8 mouse cellular contexts compared by ENCODE assay signal in the genomic region with DNA sequence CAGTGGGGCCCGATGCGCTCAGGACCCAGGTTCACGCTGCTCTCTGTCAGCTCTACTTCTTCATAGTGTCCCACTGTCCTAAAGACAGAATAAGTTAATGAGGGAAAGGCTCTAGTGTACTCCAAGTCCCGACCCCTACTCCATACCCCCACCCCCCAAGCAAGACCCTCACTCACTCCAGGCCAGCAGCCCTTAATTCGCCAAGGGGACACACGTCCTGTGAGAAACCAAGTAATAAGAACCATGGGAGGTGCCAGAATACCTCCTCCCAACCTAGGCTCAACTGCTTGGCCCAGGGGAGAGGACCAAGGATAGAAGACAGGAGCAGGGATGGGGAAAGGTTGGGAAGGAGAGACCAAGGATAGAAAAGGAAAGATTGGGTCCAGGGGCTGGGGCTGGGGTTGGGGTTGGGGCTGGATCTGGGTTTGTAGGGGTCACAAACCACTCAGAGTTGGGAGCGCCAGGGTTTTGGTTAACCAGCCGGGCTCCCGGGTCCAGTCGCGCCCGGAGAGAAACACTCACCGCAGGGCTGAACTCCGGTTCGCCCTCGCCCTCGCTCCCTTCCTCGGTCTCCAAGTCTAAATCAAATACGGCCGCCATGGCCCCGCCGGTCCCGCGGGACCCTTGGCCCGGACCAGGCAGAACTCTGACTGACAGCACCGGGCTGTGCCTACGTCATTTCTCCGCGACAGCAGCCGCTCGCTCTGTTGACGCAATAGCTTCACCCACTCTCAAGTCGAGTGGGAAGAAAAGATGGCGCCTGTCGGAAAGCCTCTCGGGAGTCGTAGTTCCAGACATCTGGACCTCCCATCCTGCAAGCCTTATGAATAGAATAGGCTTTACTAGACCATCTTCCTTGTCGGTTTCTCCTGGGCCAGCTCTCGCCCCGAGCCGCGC. TPM values are rescaled to one million over a fixed set of nuclear protein-coding genes. Genes with fewer than 3 reads are reported as not detected.
DNase-seq lines count a peak whose midpoint lies in the region; ATAC-seq and TF ChIP-seq lines count a peak whose summit lies in the region.

Gene Rps6kb2 (minus strand): TSS at position 709 of the 897 bp plus-strand sequence.

- peak within 1 kb of the TSS; percentile 84 for H3K27ac ChIP-seq in forebrain, postnatal 0 days (ENCODE audit: low read depth, low read length)
- peak within 1 kb of the TSS; percentile 55 for H3K27ac ChIP-seq in lung, embryonic 15.5 days

- peaks cover 42% of the 10 kb centered on the region for H3K36me3 ChIP-seq in G1E (replicated peaks)
- peaks cover 33% of the 10 kb centered on the region for H3K36me3 ChIP-seq in forebrain, postnatal 0 days (ENCODE audit: insufficient read depth)
- peaks cover 37% of the 10 kb centered on the region for H3K36me3 ChIP-seq in lung, embryonic 15.5 days

- peaks cover 44% of the 10 kb centered on the region for H3K4me1 ChIP-seq in G1E (ENCODE audit: insufficient read depth, low read depth, low read length)
- peaks cover 11% of the 10 kb centered on the region for H3K4me1 ChIP-seq in forebrain, postnatal 0 days (ENCODE audit: insufficient read depth)
- peaks cover 18% of the 10 kb centered on the region for H3K4me1 ChIP-seq in lung, embryonic 15.5 days

- peak; percentile 80 for ATAC-seq in G1E (ENCODE audit: extremely low read depth, insufficient number of reproducible peaks, low FRiP score, poor library complexity, severe bottlenecking)
- peak; percentile 97 for ATAC-seq in forebrain, postnatal 0 days
- ATAC-seq in lung, embryonic 15.5 days (ENCODE audit: borderline replicate concordance, extremely low read depth, low FRiP score, low TSS enrichment) = peak; percentile 82

- H3K4me3 ChIP-seq in G1E (ENCODE audit: low read depth, low read length) = peak within 1 kb of the TSS; percentile 77
- peak within 1 kb of the TSS; percentile 57 for H3K4me3 ChIP-seq in forebrain, postnatal 0 days (ENCODE audit: low read depth, low read length)
- H3K4me3 ChIP-seq in lung, embryonic 15.5 days = peak within 1 kb of the TSS; percentile 72

- H3K4me2 ChIP-seq in forebrain, postnatal 0 days (ENCODE audit: low read depth) = peak within 1 kb of the TSS; percentile 96
- H3K4me2 ChIP-seq in lung, embryonic 15.5 days = peak within 1 kb of the TSS; percentile 88

- 8% methylated on average over 42 of the region's 42 CpGs for WGBS in forebrain, postnatal 0 days
- WGBS in lung, embryonic 15.5 days = 5% methylated on average over 42 of the region's 42 CpGs

- H3K27me3 ChIP-seq in G1E (ENCODE audit: insufficient read depth, low read length) = no peaks in the 10 kb centered on the region; the same call in 1 of the 2 replicates
- H3K27me3 ChIP-seq in forebrain, postnatal 0 days (ENCODE audit: insufficient read depth, low read length) = no peaks in the 10 kb centered on the region
- no peaks in the 10 kb centered on the region for H3K27me3 ChIP-seq in lung, embryonic 15.5 days

- H3K9me3 ChIP-seq in G1E (replicated peaks) = no peaks in the 10 kb centered on the region
- H3K9me3 ChIP-seq in forebrain, postnatal 0 days (ENCODE audit: low read length) = no peaks in the 10 kb centered on the region
- no peaks in the 10 kb centered on the region for H3K9me3 ChIP-seq in lung, embryonic 15.5 days

- H3K9ac ChIP-seq in forebrain, postnatal 0 days = peak within 1 kb of the TSS; percentile 71
- peak within 1 kb of the TSS; percentile 70 for H3K9ac ChIP-seq in lung, embryonic 15.5 days

- peak; percentile 77 for DNase-seq in G1E (ENCODE audit: low spot score)
- peak; percentile 97 to 98 for DNase-seq in cerebellum, adult 18-20 months
- peak; percentile 98 for DNase-seq in forebrain, postnatal 0 days
- DNase-seq in heart, postnatal 4 days = peak; percentile 96
- DNase-seq in layer of hippocampus, adult 8-10 months (ENCODE audit: low spot score in 2 of 2) = peak; percentile 96 to 98
- DNase-seq in ovary, adult 18-20 months (ENCODE audit: low spot score) = peak; percentile 93
- peak; percentile 95 for DNase-seq in thymus, postnatal 0 days (ENCODE audit: low spot score)

- TF ChIP-seq CTCF in G1E (IDR thresholded peaks at IDR 0.05; ENCODE audit: low read depth, low read length) = no peak
- TF ChIP-seq CTCF in forebrain, postnatal 0 days (IDR thresholded peaks at IDR 0.05; ENCODE audit: low read depth) = no peak

RNA-seq across cellular contexts. Expression of gene Rps6kb2, which starts in this region (rescaled TPM):
- total RNA-seq in G1E (2014; fragmentation: Nextera tagmentation) = 23.1 and 31.5 TPM in 2 replicates
- 16.1 and 23.6 TPM in 2 replicates for total RNA-seq in G1E (2017)
- polyA plus RNA-seq in G1E (2012) = 73.4 and 78.6 TPM in 2 replicates
- 23.5 and 33.5 TPM in 2 replicates for total RNA-seq in forebrain, postnatal 0 days (2014; rRNA removed)
- 51.9 and 55.5 TPM in 2 replicates for polyA plus RNA-seq in forebrain, postnatal 0 days (2015; fragmentation: Nextera tagmentation; extraction: Ambion mirVana)
- 10 to 100 TPM; 26.0 to 26.3 TPM for total RNA-seq in heart, postnatal 4 days (2021)
- total RNA-seq in layer of hippocampus, adult 8-10 months (2022) = 10 to 100 TPM; 30.1 to 44.3 (median 41.1) TPM
- polyA plus RNA-seq in lung, embryonic 15.5 days (2015; fragmentation: Nextera tagmentation; extraction: Ambion mirVana) = 45.0 and 49.4 TPM in 2 replicates
- polyA plus RNA-seq in thymus, postnatal 0 days (2015; fragmentation: Nextera tagmentation; extraction: Ambion mirVana) = 36.4 and 41.8 TPM in 2 replicates

Comparison
In these comparisons a context has a peak if more than half of its experiments do, and no peak if none do; other contexts are left out.
1. Peak in every context shown above with its lines: DNase-seq, ATAC-seq, H3K4me3 ChIP-seq and H3K27ac ChIP-seq.